Mouse (Mus musculus) forebrain, embryonic 14.5 days (tissue): ENCODE data around the gene Tnni1. TPM values are rescaled to one million over a fixed set of nuclear protein-coding genes. Genes with fewer than 3 reads are reported as not detected.

ENCODE experiments used
- ATAC-seq: fragments of 200-750 bp; cut with Nextera tagmentation; 2 replicates; pipeline ENCODE4 v1.8.0; 2017; ENCODE audit warnings: mild to moderate bottlenecking, moderate library complexity
- DNase-seq: peaks from one replicate; pipeline ENCODE4 v3.0.0-alpha.2; 2015; ENCODE audit warnings: low spot score
- H3K27ac ChIP-seq: fragments of 300-500 bp; sonication (generic); 2 replicates; pipeline ENCODE4 v1.5.1; 2014; ENCODE audit warnings: low read depth, mild to moderate bottlenecking, control low read depth, low read length, moderate library complexity
- H3K27me3 ChIP-seq: fragments of 300-500 bp; sonication (generic); replicated peaks from 2 replicates; pipeline ENCODE4 v1.6.1; 2014; ENCODE audit warnings: low read length, control low read depth, mixed read lengths; ENCODE audit not compliant: control insufficient read depth, insufficient read depth
- H3K36me3 ChIP-seq: fragments of 300-500 bp; sonication (generic); 2 replicates; pipeline ENCODE4 v1.6.1; 2014; ENCODE audit warnings: low read length, control low read depth; ENCODE audit not compliant: control insufficient read depth, insufficient read depth
- H3K4me1 ChIP-seq: fragments of 300-500 bp; sonication (generic); 2 replicates; pipeline ENCODE4 v1.6.1; 2014; ENCODE audit warnings: antibody characterized with exemption, low read length, control low read depth; ENCODE audit not compliant: control insufficient read depth, insufficient read depth
- H3K4me2 ChIP-seq: fragments of 300-500 bp; sonication (generic); 2 replicates; pipeline ENCODE4 v1.6.1; 2014; ENCODE audit warnings: mild to moderate bottlenecking, control low read depth, low read length
- H3K4me3 ChIP-seq: fragments of 300-500 bp; sonication (generic); 2 replicates; pipeline ENCODE4 v1.5.1; 2014; ENCODE audit warnings: low read depth, low read length, control low read depth
- H3K9ac ChIP-seq: fragments of 300-500 bp; sonication (generic); 2 replicates; pipeline ENCODE4 v1.6.1; 2014; ENCODE audit warnings: mild to moderate bottlenecking, low read length, control low read depth, moderate library complexity
- H3K9me3 ChIP-seq: fragments of 300-500 bp; sonication (generic); replicated peaks from 2 replicates; pipeline ENCODE4 v1.6.1; 2016; ENCODE audit warnings: low read length, control low read depth, mixed read lengths; ENCODE audit not compliant: control insufficient read depth
- WGBS: fragments of 180-500 bp; shearing (Covaris S2); extraction: QIAGEN DNeasy Blood & Tissue Kit; methylation state at CpG from one replicate; pipeline ENCODE4 v1.1.7; 2014; 5-methylcytosine and 5-hydroxymethylcytosine counted together
- polyA plus RNA-seq: library from polyadenylated mRNA; unstranded; fragments of >200 nt; fragmentation: Nextera tagmentation; extraction: Ambion mirVana; gene quantifications from 2 replicates; pipeline ENCODE4 v1.2.1, GENCODE M21; 2014

Tnni1 gene
- polyA plus RNA-seq, 1 experiment from 2014 or later, result 0.39 TPM

- DNase-seq (peak; percentile 28), ATAC-seq (peak; percentile 15; the same call in 1 of the 2 replicates)
- Histone ChIP-seq H3K4me2 (peak overlapping the region; percentile 41), H3K9ac (peak overlapping the region; percentile 40; the same call in 1 of the 2 replicates), H3K4me1 (0 out of 2 replicates have a peak, but pooled peaks cover 3% of the 10 kb centered on the region), H3K27ac (no peak overlapping the region), H3K4me3 (0 out of 2 replicates have a peak overlapping the region, but pooled peaks have one; percentile 5), H3K9me3 (no peaks in the 10 kb centered on the region), H3K27me3 (no peaks in the 10 kb centered on the region), H3K36me3 (no peaks in the 10 kb centered on the region)
- 17% methylated on average over 27 of the region's 27 CpGs for WGBS
Observed at GRCm38 (mm10) chr1:135793370-135794215, 14.4 kb downstream of the Tnni1 start.

DNA sequence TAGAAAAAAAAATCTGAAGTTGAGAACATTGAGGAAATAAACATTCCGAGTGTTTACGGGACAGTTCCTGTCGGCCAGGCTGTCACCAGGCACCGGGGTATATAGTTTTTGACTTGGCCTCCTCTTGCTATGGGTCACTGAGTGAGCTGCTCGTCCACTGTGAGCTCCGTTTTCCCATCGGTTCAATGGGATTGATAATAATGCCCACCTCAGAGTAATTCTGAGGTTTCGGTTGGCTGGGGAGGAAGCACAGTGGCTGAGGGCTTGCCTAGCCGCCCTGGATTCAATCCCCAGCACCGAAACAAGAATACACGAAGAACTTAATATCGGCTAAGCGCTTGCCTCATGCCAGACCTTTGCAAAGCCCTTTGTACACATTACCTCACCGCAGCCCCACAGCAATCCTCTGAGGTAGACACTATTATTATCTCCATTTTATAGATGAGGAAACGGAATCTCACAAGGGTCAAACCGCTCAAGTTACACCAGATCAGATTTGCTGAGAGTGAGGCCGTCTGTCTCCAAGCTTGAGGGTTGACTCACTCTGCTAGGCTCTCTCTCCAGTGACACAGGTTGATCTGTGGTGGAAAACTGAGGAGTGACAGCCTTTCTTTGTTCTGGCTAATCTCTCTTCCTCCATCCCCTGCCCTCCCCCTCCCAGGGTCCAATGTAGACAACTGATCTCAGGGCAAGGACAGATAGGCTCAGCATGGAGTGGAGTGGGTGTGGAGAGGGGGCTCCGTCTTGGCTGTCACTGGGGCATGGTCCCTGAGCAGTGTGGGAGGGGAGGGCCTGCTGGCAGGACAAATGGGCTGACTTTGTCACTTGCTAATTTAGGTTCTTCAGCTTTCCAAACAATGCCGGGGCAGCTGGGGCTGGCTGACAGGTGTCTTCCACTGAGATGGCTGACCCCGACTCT, 15.2 kb downstream of the Tnni1 start:
- no peak overlapping the region for H3K9ac ChIP-seq
- H3K27ac ChIP-seq, result no peak overlapping the region
- WGBS, result 53% methylated on average over 19 of the region's 20 CpGs
- H3K9me3 ChIP-seq, result no peaks in the 10 kb centered on the region
- H3K36me3 ChIP-seq, result no peaks in the 10 kb centered on the region
- no peak overlapping the region for H3K4me3 ChIP-seq
- H3K4me1 ChIP-seq, result 0 out of 2 replicates have a peak, but pooled peaks cover 3% of the 10 kb centered on the region
- no peaks in the 10 kb centered on the region for H3K27me3 ChIP-seq
- peak overlapping the region; percentile 41; the same call in 1 of the 2 replicates for H3K4me2 ChIP-seq
- DNase-seq, result no peak
- no peak for ATAC-seq

DNA sequence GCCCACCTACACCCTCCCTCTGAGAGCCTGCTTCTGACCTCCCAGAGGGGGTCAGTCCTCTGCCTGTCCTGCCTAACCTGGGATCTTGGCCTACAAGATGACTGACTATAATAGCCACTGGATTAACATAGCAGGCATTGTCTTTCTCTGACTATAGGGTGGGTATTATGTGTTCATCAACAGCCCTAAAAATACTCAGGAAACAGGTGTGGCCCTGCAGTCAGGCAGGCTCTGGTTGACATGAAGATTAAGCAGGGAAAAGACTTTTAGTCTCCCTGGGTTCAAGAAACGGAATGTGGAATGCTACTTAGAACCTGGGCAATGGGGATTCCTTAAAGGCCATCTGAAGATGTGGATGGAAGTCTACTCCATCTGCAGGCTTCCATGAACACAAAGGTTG, 19.3 kb downstream of the Tnni1 start:
- H3K4me2 ChIP-seq, result no peak overlapping the region
- H3K27ac ChIP-seq, result no peak overlapping the region
- WGBS, result 73% methylated on average over 1 of the region's 1 CpGs
- no peak overlapping the region for H3K4me3 ChIP-seq
- H3K36me3 ChIP-seq, result no peaks in the 10 kb centered on the region
- DNase-seq (no peak), ATAC-seq (no peak)
- no peaks in the 10 kb centered on the region for H3K27me3 ChIP-seq
- H3K9ac ChIP-seq, result no peak overlapping the region
- no peaks in the 10 kb centered on the region for H3K9me3 ChIP-seq
- H3K4me1 ChIP-seq, result peaks cover 7% of the 10 kb centered on the region

GRCm38 (mm10) chr1:135799109-135799627, 19.9 kb downstream of the Tnni1 start:
- Histone ChIP-seq H3K4me2 (no peak overlapping the region), H3K27me3 (no peaks in the 10 kb centered on the region), H3K4me3 (no peak overlapping the region), H3K36me3 (no peaks in the 10 kb centered on the region), H3K27ac (no peak overlapping the region), H3K9me3 (no peaks in the 10 kb centered on the region), H3K9ac (no peak overlapping the region), H3K4me1 (peaks cover 5% of the 10 kb centered on the region)
- DNase-seq (no peak), ATAC-seq (no peak)
- WGBS, result 78% methylated on average over 8 of the region's 8 CpGs

- Histone ChIP-seq H3K4me1 (peaks cover 5% of the 10 kb centered on the region), H3K27me3 (no peaks in the 10 kb centered on the region), H3K4me2 (no peak overlapping the region), H3K27ac (no peak overlapping the region), H3K4me3 (no peak overlapping the region), H3K9ac (no peak overlapping the region), H3K9me3 (no peaks in the 10 kb centered on the region), H3K36me3 (no peaks in the 10 kb centered on the region)
- DNase-seq (no peak), ATAC-seq (no peak)
- 51% methylated on average over 8 of the region's 8 CpGs for WGBS
Observed at GRCm38 (mm10) chr1:135800192-135800950, 21.1 kb downstream of the Tnni1 start.

GRCm38 (mm10) chr1:135807546-135807945, 28.3 kb downstream of the Tnni1 start:
- Histone ChIP-seq H3K9me3 (no peaks in the 10 kb centered on the region), H3K27ac (no peak overlapping the region), H3K36me3 (no peaks in the 10 kb centered on the region), H3K4me3 (no peak overlapping the region), H3K9ac (no peak overlapping the region), H3K4me1 (no peaks in the 10 kb centered on the region), H3K4me2 (no peak overlapping the region), H3K27me3 (no peaks in the 10 kb centered on the region)
- ATAC-seq, result no peak
- no peak for DNase-seq
- 67% methylated on average over 10 of the region's 10 CpGs for WGBS

DNA sequence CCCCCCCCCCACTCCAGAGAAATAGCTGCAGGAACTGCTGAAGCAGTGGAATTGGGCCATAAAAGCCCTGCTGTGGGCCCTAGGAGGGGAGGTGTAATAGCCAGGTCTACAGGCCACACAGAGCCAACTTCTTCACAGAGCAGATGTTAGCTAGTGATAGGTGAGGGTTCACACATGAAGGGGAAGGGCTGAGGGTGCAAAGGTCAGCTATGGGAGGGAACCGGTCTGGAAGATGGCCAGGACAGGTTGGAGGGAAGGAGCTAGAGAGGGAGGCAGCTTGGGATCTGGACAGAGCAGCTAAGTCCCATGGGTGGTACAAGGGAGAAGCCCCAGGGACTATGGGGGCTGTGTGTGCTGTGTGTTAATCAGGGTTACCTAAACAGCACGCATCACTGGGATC, 30.9 kb downstream of the Tnni1 start:
- DNase-seq, result no peak
- Histone ChIP-seq H3K4me1 (no peaks in the 10 kb centered on the region; the same call in 1 of the 2 replicates), H3K4me3 (no peak overlapping the region), H3K27me3 (no peaks in the 10 kb centered on the region), H3K9me3 (no peaks in the 10 kb centered on the region), H3K4me2 (no peak overlapping the region), H3K9ac (no peak overlapping the region), H3K36me3 (no peaks in the 10 kb centered on the region), H3K27ac (no peak overlapping the region)
- ATAC-seq, result no peak
- WGBS, result 84% methylated on average over 2 of the region's 2 CpGs

- H3K36me3 ChIP-seq, result no peaks in the 10 kb centered on the region
- no peaks in the 10 kb centered on the region for H3K9me3 ChIP-seq
- H3K4me2 ChIP-seq, result no peak overlapping the region
- 36% methylated on average over 7 of the region's 7 CpGs for WGBS
- no peak overlapping the region for H3K27ac ChIP-seq
- H3K9ac ChIP-seq, result no peak overlapping the region
- H3K27me3 ChIP-seq, result no peaks in the 10 kb centered on the region
- DNase-seq (peak; percentile 74), ATAC-seq (peak; percentile 52; the same call in 1 of the 2 replicates)
- no peak overlapping the region for H3K4me3 ChIP-seq
- H3K4me1 ChIP-seq, result no peaks in the 10 kb centered on the region; the same call in 1 of the 2 replicates
Observed at GRCm38 (mm10) chr1:135811016-135811646, 31.9 kb downstream of the Tnni1 start.
